Mouse (Mus musculus) ES-E14 (cell line): Measurements from ENCODE around the gene Riiad1. TPM values are rescaled to one million over a fixed set of nuclear protein-coding genes. Genes with fewer than 3 reads are reported as not detected.

ENCODE experiments used
- DNase-seq: peaks from one replicate; pipeline ENCODE4 v3.0.0-alpha.2; 2013; ENCODE audit warnings: low read depth, low spot score
- H3K27ac ChIP-seq: 2 replicates; pipeline ENCODE4 v1.5.1; 2012; ENCODE audit warnings: low read depth, mild to moderate bottlenecking, low read length, moderate library complexity, mixed read lengths; ENCODE audit not compliant: poor library complexity, insufficient read depth, severe bottlenecking
- H3K36me3 ChIP-seq: 2 replicates; pipeline ENCODE4 v1.6.1; 2012; ENCODE audit warnings: mild to moderate bottlenecking, low read length, moderate library complexity, mixed read lengths; ENCODE audit not compliant: control insufficient read depth, poor library complexity, insufficient read depth, severe bottlenecking
- H3K4me1 ChIP-seq, 2 experiments: fragments of 150-350 bp in 1 of 2; sonication (generic) in 1 of 2; 2 replicates each; pipeline ENCODE4 v1.6.1; 2012; ENCODE audit warnings: low read length in 2 of 2, mild to moderate bottlenecking in 1 of 2, mixed read lengths in 1 of 2; ENCODE audit not compliant: control insufficient read depth in 2 of 2, insufficient read depth in 2 of 2, poor library complexity in 1 of 2
- H3K4me3 ChIP-seq, 2 experiments: fragments of 150-350 bp in 1 of 2; sonication (generic) in 1 of 2; 2 replicates each; pipeline ENCODE4 v1.5.1; 2012; ENCODE audit warnings: low read length in 2 of 2, low read depth in 1 of 2, mild to moderate bottlenecking in 1 of 2, mixed read lengths in 1 of 2; ENCODE audit not compliant: insufficient read depth in 1 of 2, poor library complexity in 1 of 2, severe bottlenecking in 1 of 2
- H3K9ac ChIP-seq: 2 replicates; pipeline ENCODE4 v1.6.1; 2012; ENCODE audit warnings: low read depth, mild to moderate bottlenecking, low read length, mixed read lengths; ENCODE audit not compliant: poor library complexity, insufficient read depth, severe bottlenecking
- H3K9me3 ChIP-seq: fragments of 150-350 bp; sonication (generic); 2 replicates; pipeline ENCODE4 v1.6.1; 2012; ENCODE audit warnings: low read depth, mild to moderate bottlenecking, low read length; ENCODE audit not compliant: control insufficient read depth, insufficient read depth
- CHD2 ChIP-seq: IDR thresholded peaks from 2 replicates; pipeline ENCODE4 v1.6.1; 2014; ENCODE audit warnings: mild to moderate bottlenecking, low read depth, low read length, inconsistent platforms
- HCFC1 ChIP-seq: IDR thresholded peaks from 2 replicates; pipeline ENCODE4 v1.6.1; 2012; ENCODE audit warnings: low read length, inconsistent platforms, borderline replicate concordance; ENCODE audit not compliant: insufficient read depth
- MAFK ChIP-seq: IDR thresholded peaks from 2 replicates; pipeline ENCODE4 v1.6.1; 2014; ENCODE audit warnings: mild to moderate bottlenecking, low read depth, low read length, inconsistent platforms; ENCODE audit not compliant: insufficient read depth
- ZC3H11A ChIP-seq: IDR thresholded peaks from 2 replicates; pipeline ENCODE4 v1.6.1; 2012; ENCODE audit warnings: low read depth, mild to moderate bottlenecking, inconsistent platforms, low read length, borderline replicate concordance
- ZNF384 ChIP-seq: IDR thresholded peaks from 2 replicates; pipeline ENCODE4 v1.6.1; 2012; ENCODE audit warnings: low read depth, low read length, inconsistent platforms
- in situ Hi-C, 2 experiments: fragments of 600-800 bp; cut with MboI; formaldehyde crosslinking; loops; one replicate each; pipeline ENCODE4 v1.15.1; 2025; ENCODE audit warnings: low sequenced_read_pairs in 2 of 2, inconsistent platforms in 1 of 2; ENCODE audit not compliant: unreplicated experiment in 2 of 2
- total RNA-seq: library from RNA; depleted of rRNA; stranded (reverse); fragments of 300-350 nt; gene quantifications from 2 replicates; pipeline ENCODE4 v1.2.3, GENCODE M21; 2012; rRNA removed

The Riiad1 gene
- not detected in 2 replicates for total RNA-seq

GRCm38 (mm10) chr3:94480291-94480884 is at the start of gene Riiad1:
Riiad1 (minus strand) TSS chr3:94480341.
- H3K9ac ChIP-seq = no peak within 1 kb of the TSS
- H3K27ac ChIP-seq = no peak within 1 kb of the TSS
- TF ChIP-seq MAFK (no peak), CHD2 (no peak), ZC3H11A (no peak), HCFC1 (no peak), ZNF384 (no peak)
- no peak for DNase-seq
- peaks cover 2 to 13% of the 10 kb centered on the region in 2 experiments; a peak in 1 of 4 replicates for H3K4me1 ChIP-seq
- in situ Hi-C loops = no loop called here
- H3K4me3 ChIP-seq = peak within 1 kb of the TSS; percentile 41 to 70; a peak in 3 of 4 replicates
- H3K9me3 ChIP-seq = no peaks in the 10 kb centered on the region
- no peaks in the 10 kb centered on the region for H3K36me3 ChIP-seq

GRCm38 (mm10) chr3:94526731-94527130 is 46.6 kb upstream of the Riiad1 start:
- Histone ChIP-seq H3K4me3 (no peak overlapping the region), H3K36me3 (peaks cover 4% of the 10 kb centered on the region), H3K4me1 (no peaks in the 10 kb centered on the region; a peak in 1 of 4 replicates), H3K27ac (no peak overlapping the region), H3K9me3 (no peaks in the 10 kb centered on the region), H3K9ac (no peak overlapping the region)
- in situ Hi-C loops = no loop called here
- no peak for TF ChIP-seq ZC3H11A
- no peak for TF ChIP-seq MAFK
- no peak for TF ChIP-seq HCFC1
- no peak for TF ChIP-seq ZNF384
- TF ChIP-seq CHD2 = no peak
- no peak for DNase-seq

- H3K27ac ChIP-seq = no peak overlapping the region
- in situ Hi-C loops = no loop called here
- no peak overlapping the region for H3K9ac ChIP-seq
- H3K4me3 ChIP-seq = no peak overlapping the region
- DNase-seq = no peak
- no peaks in the 10 kb centered on the region for H3K4me1 ChIP-seq
- H3K36me3 ChIP-seq = peaks cover 8% of the 10 kb centered on the region
- TF ChIP-seq MAFK = no peak
- TF ChIP-seq HCFC1 = no peak
- TF ChIP-seq ZC3H11A = 0 out of 2 replicates have a peak, but pooled peaks have one; percentile 17
- no peak for TF ChIP-seq CHD2
- TF ChIP-seq ZNF384 = no peak
- H3K9me3 ChIP-seq = no peaks in the 10 kb centered on the region
Observed at GRCm38 (mm10) chr3:94506664-94507063, 26.5 kb upstream of the Riiad1 start.

- TF ChIP-seq HCFC1 (no peak), ZC3H11A (no peak), ZNF384 (no peak), MAFK (no peak), CHD2 (no peak)
- H3K36me3 ChIP-seq = peaks cover 11% of the 10 kb centered on the region
- no peaks in the 10 kb centered on the region for H3K4me1 ChIP-seq
- H3K27ac ChIP-seq = no peak overlapping the region
- in situ Hi-C loops = no loop called here
- H3K4me3 ChIP-seq = no peak overlapping the region
- H3K9me3 ChIP-seq = no peaks in the 10 kb centered on the region
- no peak overlapping the region for H3K9ac ChIP-seq
- no peak for DNase-seq
Observed at GRCm38 (mm10) chr3:94502243-94502642, 22.1 kb upstream of the Riiad1 start.

GRCm38 (mm10) chr3:94497162-94497561 is 17.0 kb upstream of the Riiad1 start:
- H3K9ac ChIP-seq = no peak overlapping the region
- no peak overlapping the region for H3K27ac ChIP-seq
- no peaks in the 10 kb centered on the region for H3K4me1 ChIP-seq
- peaks cover 6% of the 10 kb centered on the region for H3K36me3 ChIP-seq
- DNase-seq = no peak
- TF ChIP-seq CHD2 (no peak), ZNF384 (no peak), MAFK (no peak), ZC3H11A (no peak), HCFC1 (no peak)
- in situ Hi-C loops = no loop called here
- no peak overlapping the region for H3K4me3 ChIP-seq
- no peaks in the 10 kb centered on the region for H3K9me3 ChIP-seq
